Mouse (Mus musculus) MEL (cell line): Measurements from ENCODE around the gene Arfip1. TPM values are rescaled to one million over a fixed set of nuclear protein-coding genes. Genes with fewer than 3 reads are reported as not detected.
A peak's percentile ranks its signal among the peaks of the same experiment; 100 is the strongest.

Source experiments
- DNase-seq: peaks from one replicate; pipeline ENCODE4 v3.0.0; 2011; ENCODE audit warnings: low read depth, low spot score
- H3K27ac ChIP-seq: 2 replicates; pipeline ENCODE4 v1.5.1; 2012; ENCODE audit warnings: low read depth, mild to moderate bottlenecking, control low read depth, low read length, moderate library complexity; ENCODE audit not compliant: control insufficient read depth
- H3K27me3 ChIP-seq, 2 experiments: fragments of 150-350 bp in 1 of 2; sonication (generic) in 1 of 2; 2 replicates each; pipeline ENCODE4 v1.6.1; 2012; ENCODE audit warnings: low read length in 2 of 2, mild to moderate bottlenecking in 2 of 2, improper control_type of control experiment in 1 of 2, moderate library complexity in 1 of 2; ENCODE audit not compliant: insufficient read depth in 2 of 2, control insufficient read depth in 1 of 2
- H3K36me3 ChIP-seq, 2 experiments: 2 replicates each; pipeline ENCODE4 v1.6.1; 2012 to 2014; ENCODE audit warnings: low read length in 2 of 2, improper control_type of control experiment in 1 of 2, inconsistent platforms in 1 of 2, mild to moderate bottlenecking in 1 of 2; ENCODE audit not compliant: insufficient read depth in 2 of 2, control insufficient read depth in 1 of 2
- H3K4me1 ChIP-seq, 2 experiments: fragments of 150-350 bp in 1 of 2; sonication (generic) in 1 of 2; 2 replicates each; pipeline ENCODE4 v1.6.1; 2012; ENCODE audit warnings: low read length in 2 of 2, improper control_type of control experiment in 1 of 2, mild to moderate bottlenecking in 1 of 2; ENCODE audit not compliant: insufficient read depth in 2 of 2, control insufficient read depth in 1 of 2
- H3K4me3 ChIP-seq, 2 experiments: fragments of 150-350 bp in 1 of 2; sonication (generic) in 1 of 2; 2 replicates each; pipeline ENCODE4 v1.5.1; 2012; ENCODE audit warnings: low read depth in 2 of 2, low read length in 2 of 2, mild to moderate bottlenecking in 2 of 2, moderate library complexity in 2 of 2, control low read depth in 1 of 2, improper control_type of control experiment in 1 of 2; ENCODE audit not compliant: control insufficient read depth in 1 of 2, insufficient read depth in 1 of 2
- H3K79me2 ChIP-seq: 2 replicates; pipeline ENCODE4 v1.6.1; 2012; ENCODE audit warnings: mild to moderate bottlenecking, low read length, moderate library complexity; ENCODE audit not compliant: control insufficient read depth, poor library complexity, insufficient read depth
- H3K9ac ChIP-seq: 2 replicates; pipeline ENCODE4 v1.6.1; 2012; ENCODE audit warnings: low read depth, mild to moderate bottlenecking, control low read depth, low read length, moderate library complexity; ENCODE audit not compliant: control insufficient read depth, poor library complexity, severe bottlenecking
- H3K9me3 ChIP-seq: fragments of 150-350 bp; sonication (generic); replicated peaks from 2 replicates; pipeline ENCODE4 v1.6.1; 2012; ENCODE audit warnings: mild to moderate bottlenecking, low read length, improper control_type of control experiment, moderate library complexity; ENCODE audit not compliant: insufficient read depth
- BHLHE40 ChIP-seq: IDR thresholded peaks from 2 replicates; pipeline ENCODE4 v1.6.1; 2012; ENCODE audit warnings: low read depth, mild to moderate bottlenecking, inconsistent platforms, low read length, improper control_type of control experiment, borderline replicate concordance
- CHD1 ChIP-seq: IDR thresholded peaks from 2 replicates; pipeline ENCODE4 v1.6.1; 2012; ENCODE audit warnings: low read depth, mild to moderate bottlenecking, inconsistent platforms, low read length, improper control_type of control experiment
- E2F4 ChIP-seq: IDR thresholded peaks from 2 replicates; pipeline ENCODE4 v1.6.1; 2011; ENCODE audit warnings: low read depth, low read length, improper control_type of control experiment, borderline replicate concordance
- ELF1 ChIP-seq: IDR thresholded peaks from 2 replicates; pipeline ENCODE4 v1.6.1; 2014; ENCODE audit warnings: low read depth, mild to moderate bottlenecking, inconsistent platforms, low read length, improper control_type of control experiment, moderate library complexity
- EP300 ChIP-seq, 2 experiments: IDR thresholded peaks; 2 replicates each; pipeline ENCODE4 v1.6.1; 2011; ENCODE audit warnings: improper control_type of control experiment in 2 of 2, low read length in 2 of 2, low read depth in 1 of 2, mild to moderate bottlenecking in 1 of 2
- ETS1 ChIP-seq: IDR thresholded peaks from 2 replicates; pipeline ENCODE4 v1.6.1; 2012; ENCODE audit warnings: low read depth, mild to moderate bottlenecking, inconsistent platforms, low read length, improper control_type of control experiment, moderate library complexity
- GATA1 ChIP-seq: IDR thresholded peaks from 2 replicates; pipeline ENCODE4 v1.6.1; 2011; ENCODE audit warnings: low read depth, low read length, improper control_type of control experiment
- MAX ChIP-seq: IDR thresholded peaks from 2 replicates; pipeline ENCODE4 v1.6.1; 2011; ENCODE audit warnings: low read length, improper control_type of control experiment
- MAZ ChIP-seq: IDR thresholded peaks from 2 replicates; pipeline ENCODE4 v1.6.1; 2012; ENCODE audit warnings: low read depth, mild to moderate bottlenecking, inconsistent platforms, low read length, improper control_type of control experiment
- NRF1 ChIP-seq: IDR thresholded peaks from 2 replicates; pipeline ENCODE4 v1.6.1; 2014; ENCODE audit warnings: low read depth, mild to moderate bottlenecking, inconsistent platforms, low read length, improper control_type of control experiment, moderate library complexity; ENCODE audit not compliant: poor library complexity, insufficient read depth, severe bottlenecking
- RAD21 ChIP-seq: IDR thresholded peaks from 2 replicates; pipeline ENCODE4 v1.6.1; 2011; ENCODE audit warnings: mild to moderate bottlenecking, low read depth, low read length, improper control_type of control experiment
- RCOR1 ChIP-seq: IDR thresholded peaks from 2 replicates; pipeline ENCODE4 v1.6.1; 2012; ENCODE audit warnings: low read depth, mild to moderate bottlenecking, inconsistent platforms, low read length, improper control_type of control experiment
- SIN3A ChIP-seq: IDR thresholded peaks from 2 replicates; pipeline ENCODE4 v1.6.1; 2012; ENCODE audit warnings: low read length, improper control_type of control experiment, inconsistent platforms
- TAL1 ChIP-seq: IDR thresholded peaks from 2 replicates; pipeline ENCODE4 v1.6.1; 2012; ENCODE audit warnings: mild to moderate bottlenecking, inconsistent platforms, low read length, moderate library complexity, mixed read lengths
- TBP ChIP-seq: IDR thresholded peaks from 2 replicates; pipeline ENCODE4 v1.8.0; 2011; ENCODE audit warnings: low read depth, low read length, improper control_type of control experiment
- TCF12 ChIP-seq: IDR thresholded peaks from 2 replicates; pipeline ENCODE4 v1.6.1; 2014; ENCODE audit warnings: low read depth, mild to moderate bottlenecking, inconsistent platforms, low read length, improper control_type of control experiment, moderate library complexity
- UBTF ChIP-seq: IDR thresholded peaks from 2 replicates; pipeline ENCODE4 v1.6.1; 2012; ENCODE audit warnings: low read depth, mild to moderate bottlenecking, inconsistent platforms, low read length, improper control_type of control experiment, moderate library complexity, borderline replicate concordance; ENCODE audit not compliant: insufficient read depth
- USF1 ChIP-seq: IDR thresholded peaks from 2 replicates; pipeline ENCODE4 v1.6.1; 2014; ENCODE audit warnings: low read depth, mild to moderate bottlenecking, inconsistent platforms, low read length, improper control_type of control experiment, moderate library complexity
- ZC3H11A ChIP-seq: IDR thresholded peaks from 2 replicates; pipeline ENCODE4 v1.6.1; 2012; ENCODE audit warnings: low read depth, mild to moderate bottlenecking, inconsistent platforms, low read length, improper control_type of control experiment
- ZKSCAN1 ChIP-seq: IDR thresholded peaks from 2 replicates; pipeline ENCODE4 v1.6.1; 2012; ENCODE audit warnings: low read depth, mild to moderate bottlenecking, inconsistent platforms, low read length, improper control_type of control experiment, moderate library complexity
- ZNF384 ChIP-seq: IDR thresholded peaks from 2 replicates; pipeline ENCODE4 v1.6.1; 2012; ENCODE audit warnings: low read depth, mild to moderate bottlenecking, inconsistent platforms, low read length, improper control_type of control experiment
- polyA plus RNA-seq, 2 experiments: library from polyadenylated mRNA; stranded (reverse) in 1 of 2; unstranded in 1 of 2; fragments of >175 nt in 1 of 2; fragments of >200 nt in 1 of 2; gene quantifications; 2 replicates each; pipeline versions ENCODE4 v1.2.1 to v1.2.4; 2012; ENCODE audit warnings: low replicate concordance in 2 of 2, low read depth in 1 of 2; ENCODE audit not compliant: insufficient read length in 2 of 2, insufficient read depth in 1 of 2, missing spikeins in 1 of 2
- total RNA-seq: library from RNA; depleted of rRNA; stranded (reverse); fragments of 300-350 nt; gene quantifications from 2 replicates; pipeline ENCODE4 v1.2.3, GENCODE M21; 2012

Gene Arfip1
- total and polyA plus RNA-seq, 3 experiments: 12.5 to 15.4 TPM; not detected in 1

- peaks cover 2 to 21% of the 10 kb centered on the region in 2 experiments; a peak in 3 of 4 replicates for H3K4me1 ChIP-seq
These were observed 104.2 kb downstream of the Arfip1 start for GRCm38 (mm10) chr3:84478195-84478594.

DNA sequence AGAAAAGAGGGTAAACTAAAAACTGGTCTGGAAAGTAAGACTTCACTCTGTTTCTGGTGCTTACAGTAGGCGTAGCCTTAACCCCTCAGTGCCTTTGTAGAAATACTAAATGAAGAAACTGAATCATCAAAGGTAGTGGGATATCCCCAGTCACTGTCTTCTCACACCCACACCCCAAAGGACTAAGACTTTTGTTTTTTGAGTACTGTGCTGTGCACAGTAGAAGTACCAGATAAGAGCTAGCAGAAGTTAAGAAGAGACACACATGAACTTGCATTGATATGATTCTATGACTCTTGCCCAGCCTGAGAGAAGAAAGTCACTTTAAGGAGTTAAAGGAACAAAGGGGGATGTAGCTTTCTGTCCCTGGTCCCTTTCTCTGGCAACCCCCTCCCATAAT is 104.9 kb downstream of the Arfip1 start:
- H3K9me3 ChIP-seq: no peaks in the 10 kb centered on the region
- peak; percentile 69 for DNase-seq
- no peaks in the 10 kb centered on the region for H3K79me2 ChIP-seq
- H3K36me3 ChIP-seq: peaks cover 0 to 26% of the 10 kb centered on the region in 2 experiments; a peak in 2 of 4 replicates
- H3K9ac ChIP-seq: no peak overlapping the region
- peak overlapping the region in 1 of 2 experiments; percentile 9; a peak in 1 of 4 replicates for H3K4me3 ChIP-seq
- peaks cover 0 to 1% of the 10 kb centered on the region in 2 experiments; a peak in 1 of 4 replicates for H3K27me3 ChIP-seq
- peak; percentile 79 for TF ChIP-seq TCF12
- TF ChIP-seq RAD21: no peak
- TF ChIP-seq SIN3A: 0 out of 2 replicates have a peak, but pooled peaks have one; percentile 24
- TF ChIP-seq NRF1: no peak
- no peak for TF ChIP-seq ZC3H11A
- TF ChIP-seq BHLHE40: no peak
- no peak for TF ChIP-seq ZKSCAN1
- TF ChIP-seq ETS1: peak; percentile 78; the same call in 1 of the 2 replicates
- no peak for TF ChIP-seq ELF1
- no peak for TF ChIP-seq MAZ
- 0 out of 2 replicates have a peak, but pooled peaks have one; percentile 19 for TF ChIP-seq ZNF384
- no peak for TF ChIP-seq USF1
- TF ChIP-seq TBP: no peak
- TF ChIP-seq GATA1: peak; percentile 81
- peak; percentile 75 to 80 for TF ChIP-seq EP300 (IDR thresholded peaks at IDR 0.05; ENCODE audit: low read depth in 1 of 2, low read length in 2 of 2)
- no peak for TF ChIP-seq E2F4
- peak; percentile 62 for TF ChIP-seq TAL1
- TF ChIP-seq UBTF: no peak
- TF ChIP-seq CHD1: no peak
- peak; percentile 47 for TF ChIP-seq RCOR1
- TF ChIP-seq MAX: no peak
- peaks cover 2 to 27% of the 10 kb centered on the region in 2 experiments; a peak in 3 of 4 replicates for H3K4me1 ChIP-seq
- H3K27ac ChIP-seq: peak overlapping the region; percentile 30

More at GRCm38 (mm10) chr3:84478195-84478594, 104.2 kb downstream of the Arfip1 start:
- TF ChIP-seq EP300 (IDR thresholded peaks at IDR 0.05; ENCODE audit: low read depth in 1 of 2, low read length in 2 of 2): peak in 1 of 2 experiments; percentile 25; a peak in 1 of 4 replicates
- TF ChIP-seq CHD1: no peak
- TF ChIP-seq, all 39 proteins: peak for 1
- peaks cover 0 to 1% of the 10 kb centered on the region in 2 experiments; a peak in 1 of 4 replicates for H3K27me3 ChIP-seq
- no peaks in the 10 kb centered on the region for H3K9me3 ChIP-seq
- peaks cover 0 to 19% of the 10 kb centered on the region in 2 experiments; a peak in 2 of 4 replicates for H3K36me3 ChIP-seq
- H3K9ac ChIP-seq: no peak overlapping the region
- DNase-seq: peak; percentile 38
- peak overlapping the region in 1 of 2 experiments; percentile 9; a peak in 1 of 4 replicates for H3K4me3 ChIP-seq
- H3K79me2 ChIP-seq: no peaks in the 10 kb centered on the region
- H3K27ac ChIP-seq: 0 out of 2 replicates have a peak overlapping the region, but pooled peaks have one; percentile 30
